Mouse (Mus musculus): ENCODE data around the gene Pcnt. TPM values are rescaled to one million over a fixed set of nuclear protein-coding genes. Genes with fewer than 3 reads are reported as not detected.

Pcnt gene
- total and polyA plus RNA-seq, 2 experiments = 5.1 to 6.1 TPM

DNA sequence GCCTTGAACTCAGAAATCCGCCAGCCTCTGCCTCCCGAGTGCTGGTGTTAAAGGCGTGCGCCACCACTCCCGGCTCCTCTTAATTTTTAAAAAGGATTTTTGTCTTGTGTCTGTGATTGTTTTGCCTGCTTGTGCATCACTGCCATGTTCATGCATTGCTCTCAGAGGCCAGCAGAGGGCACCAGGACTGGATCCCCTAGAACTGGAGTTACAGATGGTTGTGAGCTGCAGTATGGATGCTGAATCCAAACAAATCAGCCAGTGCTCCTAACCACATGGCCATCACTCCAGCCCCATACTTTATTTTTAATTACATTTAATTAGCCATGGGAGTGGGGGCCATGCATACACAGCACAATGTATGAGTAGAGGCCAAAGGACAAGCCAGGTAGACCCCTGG, 12.7 kb upstream of the Pcnt start:
- WGBS = 49% methylated on average over 5 of the region's 5 CpGs
- TF ChIP-seq POLR2A (IDR thresholded peaks at IDR 0.05; ENCODE audit: extremely low read depth, insufficient read depth, low read length) (no peak), CTCF (IDR thresholded peaks at IDR 0.05; ENCODE audit: low read depth, low read length) (peak; percentile 80)
- H3K4me1 ChIP-seq (ENCODE audit: control insufficient read depth, insufficient read depth, low read length) = no peaks in the 10 kb centered on the region
- H3K27me3 ChIP-seq (ENCODE audit: control insufficient read depth, insufficient read depth, low read length) = no peaks in the 10 kb centered on the region
- H3K9ac ChIP-seq (ENCODE audit: low read depth, low read length) = no peak overlapping the region
- H3K36me3 ChIP-seq (ENCODE audit: control insufficient read depth, insufficient read depth, low read length) = no peaks in the 10 kb centered on the region
- H3K79me2 ChIP-seq (ENCODE audit: control insufficient read depth, insufficient read depth, low read length) = no peaks in the 10 kb centered on the region
- no peak overlapping the region for H3K27ac ChIP-seq (replicated peaks; ENCODE audit: insufficient read depth, low read depth, low read length)
- DNase-seq (ENCODE audit: extremely low read depth, low read depth, low spot score) = peak; percentile 19
- H3K4me3 ChIP-seq (ENCODE audit: insufficient read depth, low read depth, low read length) = no peak overlapping the region

DNA sequence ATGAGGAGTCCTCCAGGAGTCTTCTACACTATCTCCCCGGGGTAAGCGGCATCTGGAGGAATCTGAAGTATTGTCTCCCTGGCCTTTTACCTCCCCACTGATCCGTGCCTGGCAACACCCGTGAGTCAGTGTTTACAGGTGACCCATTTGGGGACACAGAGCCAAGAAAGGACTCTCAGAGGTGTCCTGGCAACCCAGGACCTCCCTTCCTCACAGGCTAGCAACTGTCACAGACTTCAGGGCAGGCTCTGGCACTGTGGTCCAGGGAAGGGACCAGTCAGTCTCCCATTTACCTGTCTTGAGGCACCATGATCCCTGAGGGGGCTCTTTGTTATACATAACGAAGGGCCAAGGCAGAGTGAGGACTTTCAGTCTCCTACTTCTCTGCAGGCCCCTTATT, 6.3 kb upstream of the Pcnt start, which contains the start of gene 2610028H24Rik:
Gene 2610028H24Rik (plus strand): TSS at position 231 of the 400 bp plus-strand sequence.
- no peaks in the 10 kb centered on the region for H3K79me2 ChIP-seq (ENCODE audit: control insufficient read depth, insufficient read depth, low read length)
- 75% methylated on average over 5 of the region's 5 CpGs for WGBS
- no peaks in the 10 kb centered on the region for H3K36me3 ChIP-seq (ENCODE audit: control insufficient read depth, insufficient read depth, low read length)
- H3K27ac ChIP-seq (replicated peaks; ENCODE audit: insufficient read depth, low read depth, low read length) = no peak within 1 kb of the TSS
- no peak for TF ChIP-seq POLR2A (IDR thresholded peaks at IDR 0.05; ENCODE audit: extremely low read depth, insufficient read depth, low read length)
- TF ChIP-seq CTCF (IDR thresholded peaks at IDR 0.05; ENCODE audit: low read depth, low read length) = no peak
- no peaks in the 10 kb centered on the region for H3K27me3 ChIP-seq (ENCODE audit: control insufficient read depth, insufficient read depth, low read length)
- DNase-seq (ENCODE audit: extremely low read depth, low read depth, low spot score) = no peak
- H3K4me3 ChIP-seq (ENCODE audit: insufficient read depth, low read depth, low read length) = no peak within 1 kb of the TSS
- no peaks in the 10 kb centered on the region for H3K4me1 ChIP-seq (ENCODE audit: control insufficient read depth, insufficient read depth, low read length)
- H3K9ac ChIP-seq (ENCODE audit: low read depth, low read length) = no peak within 1 kb of the TSS

GRCm38 (mm10) chr10:76447406-76448229, 5.0 kb upstream of the Pcnt start:
- TF ChIP-seq POLR2A (IDR thresholded peaks at IDR 0.05; ENCODE audit: extremely low read depth, insufficient read depth, low read length) (no peak), CTCF (IDR thresholded peaks at IDR 0.05; ENCODE audit: low read depth, low read length) (no peak)
- DNase-seq (ENCODE audit: extremely low read depth, low read depth, low spot score) = no peak
- Histone ChIP-seq H3K36me3 (ENCODE audit: control insufficient read depth, insufficient read depth, low read length) (no peaks in the 10 kb centered on the region), H3K27me3 (ENCODE audit: control insufficient read depth, insufficient read depth, low read length) (no peaks in the 10 kb centered on the region), H3K4me1 (ENCODE audit: control insufficient read depth, insufficient read depth, low read length) (peaks cover 4% of the 10 kb centered on the region), H3K4me3 (ENCODE audit: insufficient read depth, low read depth, low read length) (no peak overlapping the region), H3K27ac (replicated peaks; ENCODE audit: insufficient read depth, low read depth, low read length) (no peak overlapping the region), H3K9ac (ENCODE audit: low read depth, low read length) (no peak overlapping the region), H3K79me2 (ENCODE audit: control insufficient read depth, insufficient read depth, low read length) (no peaks in the 10 kb centered on the region)
- WGBS = 79% methylated on average over 15 of the region's 15 CpGs

DNA sequence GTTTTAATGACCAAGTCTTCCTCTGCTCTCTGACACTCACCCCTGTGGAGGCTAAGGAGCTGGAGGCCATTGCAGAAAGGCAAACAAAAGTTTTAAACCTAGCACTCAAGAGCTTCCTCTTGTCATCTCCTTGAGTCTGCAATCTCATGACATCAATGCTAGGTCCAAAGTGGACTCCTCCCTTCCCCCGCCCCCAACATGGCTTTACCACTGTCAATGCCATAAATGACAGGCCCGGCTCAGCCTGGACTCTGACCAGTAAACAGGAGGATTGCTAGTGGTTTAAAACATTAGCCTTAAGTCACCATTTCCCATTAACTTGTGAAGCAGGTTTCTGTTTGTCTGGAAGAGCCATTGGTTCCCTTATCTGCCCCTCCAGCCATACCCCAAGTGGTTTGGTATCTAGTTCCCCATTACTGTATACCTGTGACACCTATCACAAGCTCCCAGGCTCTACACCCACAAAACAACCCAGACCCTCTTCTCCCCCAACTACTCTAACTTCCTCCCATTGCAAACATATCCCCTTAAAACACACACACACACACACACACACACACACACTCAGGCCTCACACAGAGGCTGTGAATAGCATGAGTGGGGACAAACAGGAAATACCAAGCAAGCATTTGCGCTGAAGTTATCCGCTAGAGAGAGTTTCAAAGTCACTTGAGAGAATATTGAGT, 3.6 kb upstream of the Pcnt start:
- WGBS = 58% methylated on average over 4 of the region's 4 CpGs
- H3K4me3 ChIP-seq (ENCODE audit: insufficient read depth, low read depth, low read length) = no peak overlapping the region
- DNase-seq (ENCODE audit: extremely low read depth, low read depth, low spot score) = peak; percentile 12
- no peak overlapping the region for H3K27ac ChIP-seq (replicated peaks; ENCODE audit: insufficient read depth, low read depth, low read length)
- H3K79me2 ChIP-seq (ENCODE audit: control insufficient read depth, insufficient read depth, low read length) = peaks cover 5% of the 10 kb centered on the region
- TF ChIP-seq POLR2A (IDR thresholded peaks at IDR 0.05; ENCODE audit: extremely low read depth, insufficient read depth, low read length) (no peak), CTCF (IDR thresholded peaks at IDR 0.05; ENCODE audit: low read depth, low read length) (no peak)
- H3K4me1 ChIP-seq (ENCODE audit: control insufficient read depth, insufficient read depth, low read length) = peaks cover 6% of the 10 kb centered on the region
- no peaks in the 10 kb centered on the region for H3K36me3 ChIP-seq (ENCODE audit: control insufficient read depth, insufficient read depth, low read length)
- H3K27me3 ChIP-seq (ENCODE audit: control insufficient read depth, insufficient read depth, low read length) = no peaks in the 10 kb centered on the region
- no peak overlapping the region for H3K9ac ChIP-seq (ENCODE audit: low read depth, low read length)

GRCm38 (mm10) chr10:76440281-76440680, 2.3 kb downstream of the Pcnt start, which contains the start of gene AC141477.1:
Gene AC141477.1 (minus strand): TSS chr10:76440444.
- H3K4me1 ChIP-seq (ENCODE audit: control insufficient read depth, insufficient read depth, low read length) = peaks cover 6% of the 10 kb centered on the region
- peaks cover 5% of the 10 kb centered on the region; the same call in 1 of the 2 replicates for H3K36me3 ChIP-seq (ENCODE audit: control insufficient read depth, insufficient read depth, low read length)
- no peak within 1 kb of the TSS for H3K4me3 ChIP-seq (ENCODE audit: insufficient read depth, low read depth, low read length)
- TF ChIP-seq CTCF (IDR thresholded peaks at IDR 0.05; ENCODE audit: low read depth, low read length) (no peak), POLR2A (IDR thresholded peaks at IDR 0.05; ENCODE audit: extremely low read depth, insufficient read depth, low read length) (no peak)
- no peak for DNase-seq (ENCODE audit: extremely low read depth, low read depth, low spot score)
- no peak within 1 kb of the TSS for H3K9ac ChIP-seq (ENCODE audit: low read depth, low read length)
- 92% methylated on average over 17 of the region's 17 CpGs for WGBS
- no peaks in the 10 kb centered on the region for H3K27me3 ChIP-seq (ENCODE audit: control insufficient read depth, insufficient read depth, low read length)
- peaks cover 8% of the 10 kb centered on the region for H3K79me2 ChIP-seq (ENCODE audit: control insufficient read depth, insufficient read depth, low read length)
- H3K27ac ChIP-seq (replicated peaks; ENCODE audit: insufficient read depth, low read depth, low read length) = no peak within 1 kb of the TSS

Data from liver, adult 2 months (tissue).